Mouse (Mus musculus) stomach, postnatal 0 days (tissue): ENCODE data around the gene Gmeb1.

ENCODE experiments used
- CTCF ChIP-seq: IDR thresholded peaks from 2 replicates; pipeline ENCODE4 v1.5.1; 2016; ENCODE audit warnings: antibody characterized with exemption, low read depth, mild to moderate bottlenecking, moderate library complexity
- EP300 ChIP-seq: optimal IDR thresholded peaks from 2 replicates; pipeline ENCODE3; 2016; ENCODE audit warnings: antibody characterized with exemption

- TF ChIP-seq CTCF: peak; percentile 34; the same call in 1 of the 2 replicates
- no peak for TF ChIP-seq EP300
These were observed 41.6 kb upstream of the Gmeb1 start, which contains the start of gene Rab42 for GRCm38 (mm10) chr4:132302939-132303479.
